Mouse (Mus musculus): ENCODE data around the gene Cc2d2b. TPM values are rescaled to one million over a fixed set of nuclear protein-coding genes. Genes with fewer than 3 reads are reported as not detected.
A peak's percentile ranks its signal among the peaks of the same experiment; 100 is the strongest.

Gene Cc2d2b
- polyA plus RNA-seq, 1 experiment from 2014 or later, result 0.12 TPM

GRCm38 (mm10) chr19:40818764-40819163, 70.2 kb downstream of the Cc2d2b start:
- H3K36me3 ChIP-seq, result no peaks in the 10 kb centered on the region
- no peaks in the 10 kb centered on the region for H3K4me1 ChIP-seq
- H3K9me3 ChIP-seq, result no peaks in the 10 kb centered on the region
- H3K9ac ChIP-seq, result no peak overlapping the region
- no peak for ATAC-seq (ENCODE audit: insufficient number of reproducible peaks, low FRiP score, low TSS enrichment, low read depth)
- H3K4me3 ChIP-seq, result no peak overlapping the region
- WGBS, result 71% methylated on average over 7 of the region's 7 CpGs
- H3K4me2 ChIP-seq, result no peak overlapping the region
- H3K27ac ChIP-seq, result no peak overlapping the region
- H3K27me3 ChIP-seq, result no peaks in the 10 kb centered on the region

DNA sequence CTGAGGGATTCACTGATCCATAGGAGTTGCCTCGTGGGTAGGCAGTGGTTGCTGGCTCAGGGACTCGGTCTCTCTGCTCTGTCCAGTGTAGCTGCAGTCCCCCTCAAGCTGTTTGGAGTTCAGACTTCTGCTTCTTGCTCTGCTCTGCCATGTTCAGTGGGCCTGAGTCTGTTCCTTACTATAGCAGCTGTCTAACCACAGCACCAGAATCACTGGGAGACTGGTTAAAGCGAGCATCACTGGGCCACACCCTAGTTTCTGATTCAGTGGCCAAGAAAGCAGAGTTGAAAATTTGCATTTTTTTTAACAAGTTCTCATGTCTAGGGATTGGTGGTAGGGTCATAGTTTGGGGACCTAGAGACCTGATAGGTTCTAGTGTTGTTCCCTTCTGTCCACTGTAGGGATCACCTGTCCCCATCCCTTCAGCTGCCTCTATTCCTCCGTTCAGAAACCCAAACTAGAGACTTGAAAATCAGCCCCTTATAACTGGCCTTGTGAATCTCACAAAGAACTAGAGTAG, 72.8 kb downstream of the Cc2d2b start:
- ATAC-seq (ENCODE audit: insufficient number of reproducible peaks, low FRiP score, low TSS enrichment, low read depth), result no peak
- Histone ChIP-seq H3K4me1 (no peaks in the 10 kb centered on the region), H3K27me3 (no peaks in the 10 kb centered on the region), H3K4me2 (no peak overlapping the region), H3K9me3 (no peaks in the 10 kb centered on the region), H3K9ac (no peak overlapping the region), H3K27ac (no peak overlapping the region), H3K4me3 (no peak overlapping the region), H3K36me3 (no peaks in the 10 kb centered on the region)
- 74% methylated on average over 4 of the region's 4 CpGs for WGBS

DNA sequence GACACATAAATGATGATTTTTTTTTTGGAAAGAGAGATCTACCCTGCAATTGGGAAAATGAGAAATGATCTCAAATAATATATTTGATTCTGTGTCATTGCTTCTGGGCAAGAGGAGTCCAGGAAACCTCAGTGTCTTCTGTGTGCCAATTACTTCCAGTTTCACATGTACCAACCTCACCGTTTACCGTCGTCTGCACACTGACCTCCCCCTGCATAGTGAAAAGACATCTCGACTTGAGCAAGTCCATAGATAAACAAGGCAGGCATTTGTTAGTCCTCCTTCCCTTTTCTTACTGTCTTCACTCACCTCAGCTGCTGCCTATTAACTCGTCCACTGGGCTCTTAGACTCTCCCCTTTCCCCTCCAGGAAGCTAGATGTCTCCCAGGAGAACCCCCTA, 77.1 kb downstream of the Cc2d2b start:
- Histone ChIP-seq H3K4me3 (no peak overlapping the region), H3K27ac (no peak overlapping the region), H3K27me3 (no peaks in the 10 kb centered on the region), H3K36me3 (no peaks in the 10 kb centered on the region), H3K9ac (no peak overlapping the region), H3K4me2 (no peak overlapping the region), H3K9me3 (no peaks in the 10 kb centered on the region), H3K4me1 (peaks cover 6% of the 10 kb centered on the region; the same call in 1 of the 2 replicates)
- WGBS, result 75% methylated on average over 5 of the region's 5 CpGs
- no peak for ATAC-seq (ENCODE audit: insufficient number of reproducible peaks, low FRiP score, low TSS enrichment, low read depth)

- Histone ChIP-seq H3K27ac (no peak overlapping the region), H3K4me2 (no peak overlapping the region), H3K9me3 (no peaks in the 10 kb centered on the region), H3K4me1 (peaks cover 6% of the 10 kb centered on the region; the same call in 1 of the 2 replicates), H3K27me3 (no peaks in the 10 kb centered on the region), H3K4me3 (no peak overlapping the region), H3K9ac (no peak overlapping the region), H3K36me3 (no peaks in the 10 kb centered on the region)
- 54% methylated on average over 7 of the region's 7 CpGs for WGBS
- no peak for ATAC-seq (ENCODE audit: insufficient number of reproducible peaks, low FRiP score, low TSS enrichment, low read depth)
Observed at GRCm38 (mm10) chr19:40826735-40827134, 78.2 kb downstream of the Cc2d2b start.

- Histone ChIP-seq H3K4me1 (peaks cover 19% of the 10 kb centered on the region), H3K27ac (no peak overlapping the region), H3K9me3 (no peaks in the 10 kb centered on the region), H3K27me3 (no peaks in the 10 kb centered on the region), H3K9ac (peak overlapping the region; percentile 85; the same call in 1 of the 2 replicates), H3K4me3 (peak overlapping the region; percentile 81), H3K4me2 (peak overlapping the region; percentile 58), H3K36me3 (0 out of 2 replicates have a peak, but pooled peaks cover 3% of the 10 kb centered on the region)
- 57% methylated on average over 7 of the region's 7 CpGs for WGBS
- no peak for ATAC-seq (ENCODE audit: insufficient number of reproducible peaks, low FRiP score, low TSS enrichment, low read depth)
Observed at GRCm38 (mm10) chr19:40830198-40830597, 81.6 kb downstream of the Cc2d2b start.

DNA sequence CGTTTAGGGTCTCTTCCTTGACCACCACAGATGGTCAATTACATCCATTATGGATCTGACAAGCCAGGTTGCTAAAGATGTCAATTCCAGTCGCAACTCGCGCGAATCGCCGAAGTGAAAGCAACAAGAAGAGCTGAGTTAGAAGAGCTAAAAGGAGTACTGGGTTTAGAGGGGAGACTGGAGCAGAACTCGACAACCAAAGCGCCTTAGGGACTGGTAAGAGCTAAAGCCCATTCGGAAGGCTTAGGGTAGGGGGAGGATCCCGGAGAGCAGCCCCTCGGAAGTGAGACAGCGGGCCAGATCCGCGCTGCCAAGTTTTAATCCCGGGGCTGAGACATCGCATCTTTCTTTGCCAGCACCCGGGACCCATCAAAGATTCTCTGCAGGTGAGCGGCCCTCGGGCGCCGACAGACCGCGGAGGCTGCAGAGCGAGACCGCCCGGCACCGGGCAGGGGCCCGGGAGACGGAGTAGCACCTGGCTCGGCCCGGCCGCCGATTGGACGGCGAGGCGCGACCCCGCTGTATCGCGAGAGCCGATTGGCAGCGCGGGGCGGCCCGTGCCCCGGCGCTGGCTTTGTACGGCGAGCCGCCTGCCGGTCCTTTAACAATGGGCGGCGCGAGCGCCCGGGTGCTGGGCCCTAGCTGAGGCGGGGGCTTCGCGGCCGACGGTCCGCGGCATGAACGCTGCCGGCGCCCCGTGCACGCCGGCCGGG, 82.3 kb downstream of the Cc2d2b start, which contains the start of gene Ccnj:
Ccnj (plus strand) TSS at position 577 of the 713 bp plus-strand sequence.
- peak within 1 kb of the TSS; percentile 85 for H3K9ac ChIP-seq
- peak within 1 kb of the TSS; percentile 87 for H3K27ac ChIP-seq
- H3K9me3 ChIP-seq, result no peaks in the 10 kb centered on the region
- H3K36me3 ChIP-seq, result 0 out of 2 replicates have a peak, but pooled peaks cover 3% of the 10 kb centered on the region
- ATAC-seq (ENCODE audit: insufficient number of reproducible peaks, low FRiP score, low TSS enrichment, low read depth), result peak; percentile 95
- H3K4me2 ChIP-seq, result peak within 1 kb of the TSS; percentile 58
- H3K27me3 ChIP-seq, result no peaks in the 10 kb centered on the region
- peak within 1 kb of the TSS; percentile 81 for H3K4me3 ChIP-seq
- H3K4me1 ChIP-seq, result peaks cover 19% of the 10 kb centered on the region
- WGBS, result under 1% methylated on average over 68 of the region's 71 CpGs

DNA sequence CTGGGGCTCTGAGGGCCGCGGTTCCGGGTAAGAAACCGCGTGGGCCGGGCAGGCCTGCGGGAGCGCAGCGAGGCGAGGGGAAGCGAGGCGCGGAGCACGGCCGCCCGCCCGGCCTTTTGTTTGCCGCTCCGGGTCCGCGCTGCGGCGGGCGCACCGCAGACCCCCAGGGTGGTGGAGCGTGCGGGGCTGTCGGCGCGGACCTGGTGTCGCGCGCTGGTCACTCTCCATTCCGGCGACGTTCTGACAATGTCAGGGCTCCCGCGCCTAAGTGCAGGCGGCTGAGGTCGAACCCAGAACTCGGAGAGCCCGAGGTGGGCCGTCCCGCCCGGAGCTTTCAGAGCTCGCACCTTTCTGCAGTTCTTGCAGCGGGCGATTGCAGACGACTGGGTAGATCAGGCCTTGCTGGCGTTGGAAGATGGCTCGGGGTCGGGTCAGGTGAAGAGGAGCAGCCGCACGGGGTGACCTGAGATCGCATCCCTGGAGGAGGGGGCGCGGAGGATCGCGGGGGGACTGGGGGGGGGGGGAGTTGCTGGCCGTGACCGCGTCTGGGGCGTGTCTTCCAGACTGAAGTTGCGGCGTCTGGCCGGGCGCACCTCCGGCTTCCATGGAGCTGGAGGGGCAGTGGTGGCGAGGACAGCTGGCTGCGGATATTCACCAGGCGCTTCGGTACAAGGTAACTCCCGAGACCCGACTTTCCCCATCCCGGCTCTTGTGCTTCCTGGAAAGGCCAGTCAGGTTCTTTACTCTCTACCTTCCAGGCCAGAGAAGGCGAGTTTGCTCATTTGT, 83.1 kb downstream of the Cc2d2b start:
- peak; percentile 61 for ATAC-seq (ENCODE audit: insufficient number of reproducible peaks, low FRiP score, low TSS enrichment, low read depth)
- WGBS, result under 1% methylated on average over 72 of the region's 76 CpGs

DNA sequence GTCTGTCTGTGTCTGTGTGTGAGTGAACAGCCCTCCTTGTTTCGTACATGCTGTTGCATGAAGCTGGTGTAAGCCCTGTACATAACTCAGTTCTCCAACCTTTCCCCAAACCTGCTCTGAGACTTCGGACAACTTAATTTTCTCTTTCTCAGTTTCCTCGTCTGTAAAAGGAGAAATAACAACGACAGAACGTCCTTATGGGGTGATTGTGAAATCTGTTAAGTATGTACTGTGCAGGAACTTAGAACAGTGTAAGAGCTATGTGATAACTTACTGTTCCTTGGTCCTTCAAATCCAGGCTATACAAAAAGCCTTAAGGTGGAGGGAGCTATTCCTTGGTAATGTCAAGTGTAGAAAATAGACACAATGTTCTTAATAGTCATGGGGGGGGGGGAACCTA, 83.8 kb downstream of the Cc2d2b start:
- H3K9me3 ChIP-seq, result no peaks in the 10 kb centered on the region
- 0 out of 2 replicates have a peak overlapping the region, but pooled peaks have one; percentile 87 for H3K27ac ChIP-seq
- ATAC-seq (ENCODE audit: insufficient number of reproducible peaks, low FRiP score, low TSS enrichment, low read depth), result no peak
- peak overlapping the region; percentile 85 for H3K9ac ChIP-seq
- peak overlapping the region; percentile 81 for H3K4me3 ChIP-seq
- peak overlapping the region; percentile 58 for H3K4me2 ChIP-seq
- H3K36me3 ChIP-seq, result peaks cover 10% of the 10 kb centered on the region
- 17% methylated on average over 5 of the region's 5 CpGs for WGBS
- no peaks in the 10 kb centered on the region for H3K27me3 ChIP-seq
- peaks cover 19% of the 10 kb centered on the region for H3K4me1 ChIP-seq

More for the DNA sequence above, 83.1 kb downstream of the Cc2d2b start:
- H3K27me3 ChIP-seq, result no peaks in the 10 kb centered on the region
- H3K9ac ChIP-seq, result peak overlapping the region; percentile 85
- peak overlapping the region; percentile 87 for H3K27ac ChIP-seq
- H3K9me3 ChIP-seq, result no peaks in the 10 kb centered on the region
- peaks cover 19% of the 10 kb centered on the region for H3K4me1 ChIP-seq
- peak overlapping the region; percentile 58 for H3K4me2 ChIP-seq
- H3K4me3 ChIP-seq, result peak overlapping the region; percentile 81
- H3K36me3 ChIP-seq, result peaks cover 5% of the 10 kb centered on the region

- no peak for ATAC-seq (ENCODE audit: insufficient number of reproducible peaks, low FRiP score, low TSS enrichment, low read depth)
- Histone ChIP-seq H3K4me1 (peaks cover 19% of the 10 kb centered on the region), H3K27me3 (no peaks in the 10 kb centered on the region), H3K9me3 (no peaks in the 10 kb centered on the region), H3K9ac (no peak overlapping the region), H3K27ac (no peak overlapping the region), H3K4me3 (no peak overlapping the region), H3K36me3 (peaks cover 28% of the 10 kb centered on the region), H3K4me2 (no peak overlapping the region)
- WGBS, result 87% methylated on average over 6 of the region's 6 CpGs
Observed at GRCm38 (mm10) chr19:40834436-40834835, 85.9 kb downstream of the Cc2d2b start.

DNA sequence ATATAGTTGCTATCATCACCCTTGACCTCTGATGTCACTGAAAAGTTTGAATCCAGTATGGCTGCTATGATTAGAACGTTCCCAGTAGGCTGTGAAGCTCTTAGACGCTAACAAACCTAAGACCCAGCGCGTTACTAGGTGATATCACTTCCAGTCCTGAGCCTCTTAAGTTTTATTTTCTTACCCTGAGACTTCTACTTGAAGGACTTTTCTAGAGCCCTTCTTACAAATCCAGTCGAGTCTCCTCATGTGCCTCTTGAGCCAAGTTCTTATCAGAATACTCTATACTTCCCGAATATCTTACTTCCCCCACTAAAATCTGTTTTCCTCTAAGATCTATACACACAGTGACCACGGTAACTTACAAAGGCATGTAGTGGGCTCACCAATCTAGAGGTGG, 89.7 kb downstream of the Cc2d2b start:
- H3K9me3 ChIP-seq, result no peaks in the 10 kb centered on the region
- H3K9ac ChIP-seq, result no peak overlapping the region
- H3K4me1 ChIP-seq, result 0 out of 2 replicates have a peak, but pooled peaks cover 5% of the 10 kb centered on the region
- H3K27ac ChIP-seq, result no peak overlapping the region
- H3K4me2 ChIP-seq, result no peak overlapping the region
- WGBS, result 92% methylated on average over 7 of the region's 7 CpGs
- peaks cover 42% of the 10 kb centered on the region for H3K36me3 ChIP-seq
- H3K4me3 ChIP-seq, result no peak overlapping the region
- ATAC-seq (ENCODE audit: insufficient number of reproducible peaks, low FRiP score, low TSS enrichment, low read depth), result no peak
- no peaks in the 10 kb centered on the region for H3K27me3 ChIP-seq

DNA sequence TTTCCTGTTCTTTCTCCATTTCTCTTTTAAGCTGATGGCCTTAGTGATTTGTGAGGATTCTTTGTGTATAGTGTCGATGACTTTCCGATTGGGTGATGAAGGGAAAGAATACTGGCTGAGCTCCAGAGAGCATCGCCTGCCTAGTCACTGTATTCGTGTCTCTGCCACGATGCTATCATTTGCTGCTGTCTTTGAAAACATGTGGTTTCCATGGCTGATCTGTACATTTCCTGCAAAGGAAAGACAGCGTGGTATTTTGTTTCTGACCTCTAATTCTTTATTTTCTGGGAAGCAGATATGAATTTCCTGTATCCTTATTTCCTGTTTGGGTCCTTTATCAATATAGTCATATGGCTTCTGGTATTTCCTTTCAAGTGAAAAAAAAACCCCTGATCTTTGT, 91.8 kb downstream of the Cc2d2b start:
- Histone ChIP-seq H3K4me2 (no peak overlapping the region), H3K4me3 (no peak overlapping the region), H3K36me3 (peaks cover 53% of the 10 kb centered on the region), H3K27ac (no peak overlapping the region), H3K9me3 (no peaks in the 10 kb centered on the region), H3K4me1 (no peaks in the 10 kb centered on the region), H3K27me3 (no peaks in the 10 kb centered on the region), H3K9ac (no peak overlapping the region)
- ATAC-seq (ENCODE audit: insufficient number of reproducible peaks, low FRiP score, low TSS enrichment, low read depth), result no peak
- 79% methylated on average over 6 of the region's 6 CpGs for WGBS

DNA sequence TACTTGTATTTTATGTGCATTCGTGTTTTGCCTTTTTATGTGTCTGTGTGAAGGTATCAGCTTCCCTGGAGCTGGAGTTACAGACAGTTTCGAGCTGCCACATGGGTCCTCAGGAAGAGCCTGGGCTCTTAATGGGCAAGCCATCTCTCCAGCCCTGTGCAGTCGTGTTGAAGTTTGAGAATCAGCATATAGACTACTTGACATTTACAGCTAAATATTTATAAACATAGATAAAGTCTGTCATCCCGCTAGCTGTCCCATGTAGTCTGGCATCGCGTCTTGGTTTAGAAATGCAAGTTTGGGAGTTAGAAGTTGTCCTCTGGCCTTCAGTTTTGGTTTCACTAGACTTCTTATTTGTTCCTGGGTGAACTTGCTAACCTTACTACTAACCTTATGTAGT, 92.5 kb downstream of the Cc2d2b start:
- H3K9me3 ChIP-seq, result no peaks in the 10 kb centered on the region
- ATAC-seq (ENCODE audit: insufficient number of reproducible peaks, low FRiP score, low TSS enrichment, low read depth), result no peak
- no peak overlapping the region for H3K4me3 ChIP-seq
- no peak overlapping the region for H3K4me2 ChIP-seq
- H3K27ac ChIP-seq, result no peak overlapping the region
- peaks cover 61% of the 10 kb centered on the region for H3K36me3 ChIP-seq
- 82% methylated on average over 6 of the region's 6 CpGs for WGBS
- no peaks in the 10 kb centered on the region for H3K4me1 ChIP-seq
- no peaks in the 10 kb centered on the region for H3K27me3 ChIP-seq
- no peak overlapping the region for H3K9ac ChIP-seq

Data from limb, embryonic 15.5 days (tissue).